ENCODE assay signal across 8 mouse cellular contexts in the genomic region with DNA sequence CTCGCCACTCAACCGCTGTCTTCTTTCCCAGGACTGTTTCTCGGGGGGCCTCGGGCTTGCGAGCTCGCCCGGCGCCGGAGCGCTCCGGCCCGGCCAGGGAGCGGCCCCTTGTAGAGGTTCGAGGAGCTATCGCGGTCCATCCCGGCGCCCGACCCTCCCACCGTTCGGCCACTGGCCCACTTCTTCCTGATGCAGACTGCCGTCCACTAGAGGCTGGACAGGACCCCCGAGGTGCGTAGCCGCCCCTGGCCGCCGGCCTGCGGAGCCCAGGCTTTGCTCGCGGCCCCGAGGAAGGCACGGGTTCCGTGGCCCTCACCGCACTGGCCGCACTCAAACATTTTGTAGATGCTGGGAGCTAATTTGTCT. TPM values are rescaled to one million over a fixed set of nuclear protein-coding genes. Genes with fewer than 3 reads are reported as not detected.
DNase-seq lines count a peak whose midpoint lies in the region; ATAC-seq and TF ChIP-seq lines count a peak whose summit lies in the region.

No protein-coding gene starts in this region.

- peaks cover 5% of the 10 kb centered on the region for H3K27me3 ChIP-seq in ES-Bruce4 (ENCODE audit: control insufficient read depth, insufficient read depth, low read length, poor library complexity, severe bottlenecking)
- peaks cover 2% of the 10 kb centered on the region; the same call in 1 of the 2 replicates for H3K27me3 ChIP-seq in liver, postnatal 0 days (ENCODE audit: insufficient read depth, low read length)

- ATAC-seq in liver, postnatal 0 days: no peak
- ATAC-seq in inflammation-experienced regulatory T-cells, adult 6 months: no peak

- no peak for TF ChIP-seq CTCF in layer of hippocampus, adult 2 months (conservative IDR thresholded peaks at IDR 0.05)
- TF ChIP-seq CTCF in ES-Bruce4 (IDR thresholded peaks at IDR 0.05; ENCODE audit: low read depth, low read length): no peak
- no peak for TF ChIP-seq CTCF in liver, postnatal 0 days (IDR thresholded peaks at IDR 0.05; ENCODE audit: low read depth)

- no peak for TF ChIP-seq POLR2A in ES-Bruce4 (IDR thresholded peaks at IDR 0.05; ENCODE audit: insufficient read depth, low read length)

- H3K36me3 ChIP-seq in ES-Bruce4 (ENCODE audit: control insufficient read depth, insufficient read depth, low read length, poor library complexity, severe bottlenecking): no peaks in the 10 kb centered on the region
- no peaks in the 10 kb centered on the region for H3K36me3 ChIP-seq in liver, postnatal 0 days (replicated peaks; ENCODE audit: insufficient read depth, low read length)

- H3K4me1 ChIP-seq in ES-Bruce4 (ENCODE audit: control insufficient read depth, insufficient read depth, low read length): peaks cover 1% of the 10 kb centered on the region
- H3K4me1 ChIP-seq in liver, postnatal 0 days (ENCODE audit: insufficient read depth): no peaks in the 10 kb centered on the region

- no peak for DNase-seq in layer of hippocampus, adult 2 months (ENCODE audit: low spot score in 2 of 2)
- no peak for DNase-seq in layer of hippocampus, adult 11-12 months (ENCODE audit: low spot score)
- DNase-seq in cerebellum, adult 9-11 months: peak; percentile 27
- DNase-seq in heart, postnatal 36 days: peak; percentile 10 to 22
- DNase-seq in liver, postnatal 0 days: no peak
- DNase-seq in ovary, postnatal 14 days (ENCODE audit: low spot score): peak; percentile 22

- H3K9me3 ChIP-seq in ES-Bruce4 (replicated peaks; ENCODE audit: control insufficient read depth, insufficient read depth, low read length, poor library complexity, severe bottlenecking): no peaks in the 10 kb centered on the region
- no peaks in the 10 kb centered on the region for H3K9me3 ChIP-seq in liver, postnatal 0 days (ENCODE audit: low read length)

- intact Hi-C loops in heart, postnatal 36 days (cut with DNase I): loop anchor here (2.0 to 5.0 kb wide), 3 partner anchors 22 to 132 kb away; a partner anchor contains a TSS

- peak overlapping the region; percentile 74 for H3K4me2 ChIP-seq in liver, postnatal 0 days (ENCODE audit: low read depth, low read length)

- peak overlapping the region; percentile 65 for H3K9ac ChIP-seq in ES-Bruce4 (ENCODE audit: low read depth, poor library complexity, severe bottlenecking)
- H3K9ac ChIP-seq in liver, postnatal 0 days (replicated peaks): peak overlapping the region; percentile 85

- peak overlapping the region; percentile 93 for H3K27ac ChIP-seq in layer of hippocampus, adult 2 months
- no peak overlapping the region for H3K27ac ChIP-seq in ES-Bruce4 (ENCODE audit: insufficient read depth, low read length)
- peak overlapping the region; percentile 96 for H3K27ac ChIP-seq in liver, postnatal 0 days (ENCODE audit: low read depth)

- no peak for TF ChIP-seq EP300 in ES-Bruce4 (IDR thresholded peaks at IDR 0.05; ENCODE audit: insufficient read depth, low read depth, low read length)
- no peak for TF ChIP-seq EP300 in liver, postnatal 0 days (IDR thresholded peaks at IDR 0.05; ENCODE audit: low read depth)

- 8% methylated on average over 31 of the region's 35 CpGs for WGBS in liver, postnatal 0 days (ENCODE audit: insufficient replicate concordance)

- peak overlapping the region; percentile 69 for H3K4me3 ChIP-seq in layer of hippocampus, adult 2 months
- peak overlapping the region; percentile 86 for H3K4me3 ChIP-seq in ES-Bruce4 (ENCODE audit: low read depth, low read length)
- peak overlapping the region; percentile 78 for H3K4me3 ChIP-seq in liver, postnatal 0 days (ENCODE audit: low read depth, low read length)

RNA-seq across cellular contexts. Expression of a gene that starts 0.8 kb away (rescaled TPM):
- 10 to 100 TPM; 25.9 to 26.7 TPM for total RNA-seq in layer of hippocampus, adult 2 months (2021)
- 11.7 and 12.1 TPM in 2 replicates for polyA plus RNA-seq in ES-Bruce4 (2011; ENCODE audit: insufficient read depth, insufficient read length, low read depth, missing spikeins)
- total RNA-seq in heart, postnatal 36 days (2021): 10 to 100 TPM in 1 of 2 experiments, 1 to 10 TPM in 1; 8.6 to 10.8 TPM
- polyA plus RNA-seq in liver, postnatal 0 days (2015; fragmentation: Nextera tagmentation; extraction: Ambion mirVana): 3.1 and 4.1 TPM in 2 replicates
- polyA plus RNA-seq in inflammation-experienced regulatory T-cells, adult 6 months (2017; shearing (Covaris generic)): 10 to 100 TPM in 1 of 3 experiments, 1 to 10 TPM in 2; 6.9 to 12.5 (median 9.7) TPM

RNA-seq across cellular contexts. Expression of a gene that starts 22.5 kb away (rescaled TPM):
- total RNA-seq in layer of hippocampus, adult 2 months (2021): 100 to 1,000 TPM; 102 to 159 TPM
- polyA plus RNA-seq in ES-Bruce4 (2011; ENCODE audit: insufficient read depth, insufficient read length, low read depth, missing spikeins): 273 and 285 TPM in 2 replicates
- 100 to 1,000 TPM; 100 to 154 TPM for total RNA-seq in heart, postnatal 36 days (2021)
- 20.8 and 24.0 TPM in 2 replicates for polyA plus RNA-seq in liver, postnatal 0 days (2015; fragmentation: Nextera tagmentation; extraction: Ambion mirVana)
- 10 to 100 TPM; 69.5 to 76.6 (median 69.9) TPM for polyA plus RNA-seq in inflammation-experienced regulatory T-cells, adult 6 months (2017; shearing (Covaris generic))

Comparison
In these comparisons a context has a peak if more than half of its experiments do, and no peak if none do; other contexts are left out.
1. DNase-seq: peak in cerebellum, adult 9-11 months (single experiment), heart, postnatal 36 days (2 of 2) and ovary, postnatal 14 days (single experiment); none in layer of hippocampus, adult 2 months (0 of 2), layer of hippocampus, adult 11-12 months (single experiment) and liver, postnatal 0 days (single experiment).
2. Peak in every context shown above with its lines, with median percentiles within 50 percentile points of each other: H3K4me3 ChIP-seq.